Mouse (Mus musculus) adrenal gland, postnatal 4 days (tissue): ENCODE results near the gene Kcne1. TPM values are rescaled to one million over a fixed set of nuclear protein-coding genes. Genes with fewer than 3 reads are reported as not detected.

ENCODE experiments used
- DNase-seq, 2 experiments: peaks; one replicate each; pipeline ENCODE4 v3.0.0; 2021 to 2022; ENCODE audit warnings: low spot score in 2 of 2, mixed read lengths in 2 of 2
- long read RNA-seq, 2 experiments: library from polyadenylated mRNA; stranded (forward); transcript quantifications; one replicate each; pipeline ENCODE4 v2.0.0; 2021
- total RNA-seq, 2 experiments: library from RNA; stranded (reverse); gene quantifications; 2 replicates each; pipeline ENCODE4 v1.2.3; 2021

Kcne1 gene
- under 1 TPM in 1 of 2 experiments, not detected in 1; 0.34 TPM for total RNA-seq
- long read RNA-seq, experiment 1: 0 reads
- long read RNA-seq, experiment 2, partial matches to known transcripts: 0 of 1 reads
- long read RNA-seq, experiment 2, other reads (novel, unspliced or antisense): 1 of 1 reads

GRCm38 (mm10) chr16:92359229-92359628 lies at the start of gene Kcne1:
TSS of gene Kcne1 (minus strand) at chr16:92359468.
- DNase-seq: no peak

- DNase-seq: no peak
Observed at GRCm38 (mm10) chr16:92407883-92408282, 48.6 kb upstream of the Kcne1 start.

- DNase-seq: no peak
Observed at GRCm38 (mm10) chr16:92404141-92404540, 44.9 kb upstream of the Kcne1 start.

GRCm38 (mm10) chr16:92403069-92403468 lies 43.8 kb upstream of the Kcne1 start:
- no peak for DNase-seq

GRCm38 (mm10) chr16:92402216-92402615 lies 42.9 kb upstream of the Kcne1 start:
- DNase-seq: no peak

GRCm38 (mm10) chr16:92401206-92401605 lies 41.9 kb upstream of the Kcne1 start:
- DNase-seq: no peak

- peak; percentile 57 to 66 for DNase-seq
Observed at GRCm38 (mm10) chr16:92399490-92400458, 40.5 kb upstream of the Kcne1 start.

GRCm38 (mm10) chr16:92398574-92399118 lies 39.4 kb upstream of the Kcne1 start:
- no peak for DNase-seq

GRCm38 (mm10) chr16:92397745-92398573 lies 38.7 kb upstream of the Kcne1 start:
- no peak for DNase-seq

- no peak for DNase-seq
Observed at GRCm38 (mm10) chr16:92393732-92394131, 34.5 kb upstream of the Kcne1 start.

- DNase-seq: no peak
Observed at GRCm38 (mm10) chr16:92387692-92388091, 28.4 kb upstream of the Kcne1 start.

GRCm38 (mm10) chr16:92385062-92385461 lies 25.8 kb upstream of the Kcne1 start:
- DNase-seq: peak; percentile 55 to 57

- DNase-seq: no peak
Observed at GRCm38 (mm10) chr16:92383412-92383811, 24.1 kb upstream of the Kcne1 start.

- DNase-seq: no peak
Observed at GRCm38 (mm10) chr16:92382508-92382907, 23.2 kb upstream of the Kcne1 start.

GRCm38 (mm10) chr16:92381092-92381491 lies 21.8 kb upstream of the Kcne1 start:
- DNase-seq: no peak

GRCm38 (mm10) chr16:92376976-92377375 lies 17.7 kb upstream of the Kcne1 start:
- DNase-seq: no peak

GRCm38 (mm10) chr16:92371623-92372022 lies 12.4 kb upstream of the Kcne1 start:
- no peak for DNase-seq

GRCm38 (mm10) chr16:92369260-92369659 lies 10.0 kb upstream of the Kcne1 start:
- no peak for DNase-seq

- no peak for DNase-seq
Observed at GRCm38 (mm10) chr16:92365477-92365876, 6.2 kb upstream of the Kcne1 start.

- DNase-seq: no peak
Observed at GRCm38 (mm10) chr16:92360711-92361110, 1.4 kb upstream of the Kcne1 start.

- no peak for DNase-seq
Observed at GRCm38 (mm10) chr16:92358734-92359133, 534 bp downstream of the Kcne1 start.
